Mouse (Mus musculus) urinary bladder, postnatal 0 days (tissue): ENCODE measurements around the gene Olfr1373. TPM values are rescaled to one million over a fixed set of nuclear protein-coding genes. Genes with fewer than 3 reads are reported as not detected.
A peak's percentile ranks its signal among the peaks of the same experiment; 100 is the strongest.

Experiments used
- microRNA-seq: library from miRNA; unstranded; fragments of <30 nt; microRNA quantifications from one replicate; pipeline ENCODE4, GENCODE M21; 2016
- polyA plus RNA-seq: library from polyadenylated mRNA; unstranded; fragments of >200 nt; fragmentation: Nextera tagmentation; extraction: Ambion mirVana; gene quantifications from 2 replicates; pipeline ENCODE4 v1.2.1, GENCODE M21; 2015

The Olfr1373 gene
- polyA plus RNA-seq = not detected in 2 replicates

DNA sequence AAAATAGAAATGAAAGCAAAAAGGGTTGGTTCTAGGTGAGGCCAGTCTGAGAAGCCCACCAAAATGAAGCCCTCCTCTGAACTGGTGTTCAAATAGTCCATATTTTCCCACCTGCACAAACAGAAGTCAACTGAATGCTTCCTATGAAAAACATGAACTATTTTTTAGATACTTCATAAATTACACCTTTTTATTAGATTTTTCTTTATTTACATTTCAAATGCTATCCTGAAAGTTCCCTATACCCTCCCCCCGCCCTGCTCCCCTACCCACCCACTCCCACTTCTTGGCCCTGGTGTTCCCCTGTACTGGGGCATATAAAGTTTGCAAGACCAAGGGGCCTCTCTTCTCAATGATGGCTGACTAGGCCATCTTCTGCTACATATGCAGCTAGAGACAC lies at the start of gene Olfr1373:
Olfr1373 (minus strand) TSS at position 101 of the 400 bp plus-strand sequence.

DNA sequence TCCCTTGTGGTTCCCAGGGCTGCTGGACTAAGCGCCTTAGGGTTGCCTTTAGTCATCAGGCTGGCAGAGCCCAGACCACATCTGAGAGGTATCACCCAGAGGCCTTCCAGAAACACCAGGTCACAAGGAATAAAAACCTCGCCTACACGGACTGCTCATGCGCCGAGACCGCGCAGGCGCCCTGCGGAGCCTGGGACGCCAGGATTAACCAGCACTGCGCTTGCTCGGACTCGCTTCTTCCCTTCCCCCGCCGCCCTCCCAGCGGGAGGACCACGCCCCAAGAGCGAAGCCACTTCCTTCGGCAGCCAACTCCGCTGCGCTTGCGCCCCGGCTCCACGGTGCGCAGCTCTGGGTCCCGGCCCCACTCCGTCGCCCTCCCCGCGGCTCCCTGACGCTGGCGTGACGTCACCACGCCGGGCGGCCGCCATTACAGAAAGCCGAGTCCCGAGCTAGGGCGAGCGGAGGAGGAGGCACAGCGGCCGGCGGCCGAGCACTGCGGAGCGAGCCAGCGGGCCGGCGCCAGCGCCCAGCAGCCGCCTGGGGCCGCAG lies 46.9 kb downstream of the Olfr1373 start, which contains the start of gene Ppp2ca:
Ppp2ca (plus strand) TSS at position 284 of the 549 bp plus-strand sequence.

Small RNA genes lying within 50 kb of the gene (microRNA-seq; reads per million reads assigned to microRNA genes)
- not detected for gene Gm24157
- 20.4 reads per million, percentile 28 among the genes with 10 or more reads in this experiment for gene Mir3061

Other genes starting within 250 kb of the Olfr1373 start
- gene Cdkn2aipnl, start 177.9 kb downstream of the Olfr1373 start, polyA plus RNA-seq = 39.8 and 46.2 TPM in 2 replicates
- gene Ube2b, start 144.8 kb downstream of the Olfr1373 start, polyA plus RNA-seq = 202 and 227 TPM in 2 replicates
- gene Cdkl3, start 141.3 kb downstream of the Olfr1373 start, polyA plus RNA-seq = 5.8 and 6.3 TPM in 2 replicates
- 49.4 and 55.4 TPM in 2 replicates for gene Ppp2ca, start 46.8 kb downstream of the Olfr1373 start, polyA plus RNA-seq
- not detected in 2 replicates for gene Olfr1371, start 68.5 kb upstream of the Olfr1373 start, polyA plus RNA-seq
- 476 and 543 TPM in 2 replicates for gene Skp1a, start 86.5 kb upstream of the Olfr1373 start, polyA plus RNA-seq
- gene Tcf7, start 137.5 kb upstream of the Olfr1373 start, polyA plus RNA-seq = 3.3 and 4.6 TPM in 2 replicates
- 194 and 219 TPM in 2 replicates for gene Vdac1, start 215.3 kb upstream of the Olfr1373 start, polyA plus RNA-seq